Mouse (Mus musculus): ENCODE results near the gene Hibadh.
"Not testable (repeated sequence)": the region's sequence is repeated elsewhere in the genome, so short reads cannot be mapped to it uniquely, and the experiment has no call there.

Hibadh gene

GRCm38 (mm10) chr6:52640224-52640712 is at the start of gene Hibadh:
TSS of gene Hibadh (minus strand) at chr6:52640389.
- DNase-seq (ENCODE audit: extremely low read depth, low read depth), result peak; percentile 95

- no peak for DNase-seq (ENCODE audit: extremely low read depth, low read depth)
Measured at GRCm38 (mm10) chr6:52686901-52687500, 46.8 kb upstream of the Hibadh start.

GRCm38 (mm10) chr6:52682607-52683006 is 42.4 kb upstream of the Hibadh start:
- no peak for DNase-seq (ENCODE audit: extremely low read depth, low read depth)

DNA sequence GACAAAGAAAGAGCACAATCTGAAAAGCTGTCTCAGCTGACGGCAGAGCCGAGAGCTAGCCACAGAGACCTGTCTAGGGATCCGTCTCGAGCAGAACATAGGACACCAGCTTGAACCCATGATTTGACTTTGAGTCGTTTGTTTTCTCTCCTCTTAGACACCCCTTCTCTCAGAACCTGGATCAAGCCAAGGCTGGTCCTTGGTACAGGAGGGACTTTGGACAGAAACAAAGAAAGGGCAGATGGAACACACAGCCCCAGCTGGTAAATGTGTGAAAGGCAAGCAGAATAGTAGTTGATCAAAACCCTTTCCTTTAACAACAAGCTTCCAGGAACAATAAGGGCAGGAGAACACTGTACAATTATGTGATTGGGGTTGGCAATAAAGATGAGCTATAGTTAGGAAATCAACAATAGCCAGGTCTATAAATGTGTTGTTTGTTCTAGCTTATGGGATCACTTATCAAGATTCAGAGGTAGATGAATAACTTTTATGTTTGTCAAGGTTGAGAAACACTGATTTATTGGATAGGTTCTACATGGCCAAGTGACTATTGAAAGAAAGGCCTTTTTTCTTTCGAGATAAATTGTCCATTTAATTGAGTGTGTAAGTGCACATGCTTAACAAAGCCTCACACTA is 41.8 kb upstream of the Hibadh start:
- no peak for DNase-seq (ENCODE audit: extremely low read depth, low read depth)

DNA sequence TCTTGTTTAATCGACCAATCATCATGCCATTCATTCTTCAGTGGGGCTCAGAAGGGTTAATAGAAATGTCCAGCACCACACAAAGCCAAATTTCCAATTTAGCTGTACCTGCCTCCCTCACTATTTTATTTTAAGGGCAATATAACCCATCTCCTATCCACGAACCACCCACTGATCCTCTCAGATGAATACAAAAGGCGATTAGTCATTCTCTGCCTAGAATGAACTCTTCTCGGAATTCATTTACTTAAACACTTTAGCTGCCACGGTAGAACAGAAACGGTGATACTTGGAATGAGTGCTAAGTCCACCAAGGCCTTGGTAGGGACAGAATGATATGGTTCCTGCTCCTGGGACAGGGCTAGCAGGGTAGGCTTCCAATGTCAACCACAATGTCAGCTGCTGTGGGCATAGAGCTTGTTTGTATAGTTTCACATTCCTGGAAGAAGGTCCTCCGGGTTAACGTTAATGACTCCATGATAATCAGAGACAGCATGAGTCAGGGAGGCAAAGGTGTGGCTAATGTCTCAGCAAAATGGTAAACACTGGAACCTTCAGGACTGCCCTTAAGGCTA is 40.4 kb upstream of the Hibadh start:
- DNase-seq (ENCODE audit: extremely low read depth, low read depth), result no peak

DNA sequence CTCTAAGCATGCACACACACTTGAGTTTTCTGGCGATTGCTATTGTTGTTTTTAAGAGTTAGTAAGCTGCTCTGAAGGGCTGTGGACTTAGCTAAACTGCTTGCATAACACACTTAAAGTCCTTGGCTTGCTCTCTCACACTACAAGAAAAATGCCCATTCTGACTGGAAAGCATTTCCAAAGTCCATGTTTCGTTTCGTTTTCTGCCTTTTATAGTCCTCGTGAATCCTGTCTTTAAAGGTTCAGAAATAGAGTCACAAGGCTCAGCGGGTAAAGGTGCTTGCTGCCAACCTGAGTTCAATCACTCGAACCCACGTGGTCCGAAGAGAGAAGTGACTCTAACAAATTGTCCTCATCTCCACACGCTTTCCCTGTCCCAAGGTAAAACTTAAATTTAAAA is 39.4 kb upstream of the Hibadh start:
- no peak for DNase-seq (ENCODE audit: extremely low read depth, low read depth)

DNA sequence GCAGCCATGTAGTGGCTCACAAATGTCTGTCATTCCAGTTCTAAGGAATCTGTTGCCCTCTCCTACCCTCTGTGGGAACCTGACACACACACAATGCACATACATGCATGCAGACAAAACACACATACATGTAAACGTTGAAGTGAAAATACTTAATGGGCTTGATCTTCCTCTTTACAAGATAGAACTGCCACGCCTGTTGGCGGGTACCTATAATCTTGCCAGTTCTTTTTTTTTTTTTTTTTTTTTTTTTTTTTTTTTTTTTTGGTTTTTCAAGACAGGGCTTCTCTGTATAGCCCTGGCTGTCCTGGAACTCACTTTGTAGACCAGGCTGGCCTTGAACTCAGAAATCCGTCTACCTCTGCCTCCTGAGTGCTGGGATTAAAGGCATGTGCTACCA is 37.3 kb upstream of the Hibadh start:
- DNase-seq (ENCODE audit: extremely low read depth, low read depth), result not testable (repeated sequence)

DNA sequence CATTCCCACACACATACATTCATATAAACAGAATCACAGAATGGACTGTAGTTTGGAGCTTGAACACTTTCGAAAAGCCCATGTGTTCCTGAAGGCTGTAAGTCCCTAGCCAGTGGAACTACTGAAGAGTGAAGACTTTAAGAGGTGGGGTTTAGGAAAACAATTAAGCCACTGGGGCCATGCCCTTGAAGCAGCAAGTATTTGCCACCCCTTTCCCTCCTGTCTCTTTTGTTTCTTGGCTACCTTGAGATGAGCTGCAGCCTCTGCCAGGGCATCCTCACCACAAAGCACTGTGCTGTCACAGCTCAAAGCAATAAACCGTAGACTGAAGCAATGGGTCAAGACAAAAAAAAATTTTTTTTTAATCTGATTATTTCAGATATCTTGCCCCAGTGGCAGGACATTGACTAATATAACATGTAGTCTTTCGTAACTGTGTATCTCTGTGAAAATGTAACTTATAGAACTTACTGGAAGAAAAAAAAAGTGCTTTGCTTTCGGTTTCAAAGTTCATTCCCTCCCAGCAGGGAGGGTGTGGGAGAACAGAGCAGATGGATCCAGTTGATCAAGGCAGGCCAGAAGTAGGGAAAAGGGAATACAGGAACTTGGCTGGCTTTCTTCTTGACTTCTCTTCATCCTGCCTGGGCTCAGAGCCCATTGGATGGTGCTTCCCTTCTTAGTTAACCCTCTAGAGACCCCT is 35.2 kb upstream of the Hibadh start:
- no peak for DNase-seq (ENCODE audit: extremely low read depth, low read depth)

GRCm38 (mm10) chr6:52674541-52674940 is 34.4 kb upstream of the Hibadh start:
- no peak for DNase-seq (ENCODE audit: extremely low read depth, low read depth)

- DNase-seq (ENCODE audit: extremely low read depth, low read depth), result no peak
Measured at GRCm38 (mm10) chr6:52673706-52674105, 33.5 kb upstream of the Hibadh start.

- no peak for DNase-seq (ENCODE audit: extremely low read depth, low read depth)
Measured at GRCm38 (mm10) chr6:52672539-52672938, 32.4 kb upstream of the Hibadh start.

DNA sequence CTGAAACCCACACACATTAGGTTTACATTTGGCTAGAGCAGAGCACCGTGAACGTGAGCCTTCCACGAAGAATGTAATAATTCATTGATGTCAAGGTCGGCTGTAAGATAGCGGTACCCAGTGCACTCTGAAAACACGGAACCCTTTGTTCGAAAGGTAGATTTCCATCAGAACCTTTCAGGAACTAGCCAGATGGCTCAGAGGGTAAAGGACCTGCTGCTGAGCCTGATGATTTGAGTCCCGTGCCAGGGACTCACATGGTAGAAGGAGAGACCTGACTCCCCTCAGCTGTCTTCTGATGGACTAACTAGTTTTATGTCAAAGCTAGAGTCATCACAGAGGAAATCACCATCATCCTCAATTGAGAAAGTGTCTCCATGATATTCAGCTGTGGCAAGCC is 31.6 kb upstream of the Hibadh start:
- DNase-seq (ENCODE audit: extremely low read depth, low read depth), result no peak

GRCm38 (mm10) chr6:52669878-52670277 is 29.7 kb upstream of the Hibadh start:
- DNase-seq (ENCODE audit: extremely low read depth, low read depth), result not testable (repeated sequence)

GRCm38 (mm10) chr6:52667641-52668040 is 27.5 kb upstream of the Hibadh start:
- DNase-seq (ENCODE audit: extremely low read depth, low read depth), result no peak

- DNase-seq (ENCODE audit: extremely low read depth, low read depth), result no peak
Measured at GRCm38 (mm10) chr6:52663021-52663420, 22.8 kb upstream of the Hibadh start.

- DNase-seq (ENCODE audit: extremely low read depth, low read depth), result no peak
Measured at GRCm38 (mm10) chr6:52655266-52655665, 15.1 kb upstream of the Hibadh start.

- no peak for DNase-seq (ENCODE audit: extremely low read depth, low read depth)
Measured at GRCm38 (mm10) chr6:52648806-52649205, 8.6 kb upstream of the Hibadh start.

DNA sequence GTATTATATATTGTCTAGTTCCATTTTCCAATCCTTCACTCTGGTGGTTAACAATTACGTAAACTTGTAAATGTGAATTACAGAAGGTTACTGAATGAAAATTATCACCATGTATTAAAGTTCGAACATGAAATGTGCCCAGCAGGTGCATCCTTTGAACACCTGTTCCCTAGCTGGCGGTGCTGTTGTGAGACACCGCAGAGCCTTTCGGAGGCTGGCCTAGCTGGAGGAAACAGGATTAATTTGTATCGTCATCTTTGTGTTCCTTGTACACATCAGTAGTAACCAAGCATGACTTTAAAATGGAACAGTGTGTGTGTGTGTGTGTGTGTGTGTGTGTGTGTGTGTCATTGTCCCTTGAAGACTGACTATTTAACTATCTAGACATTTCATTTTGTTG is 7.8 kb upstream of the Hibadh start:
- DNase-seq (ENCODE audit: extremely low read depth, low read depth), result no peak

DNA sequence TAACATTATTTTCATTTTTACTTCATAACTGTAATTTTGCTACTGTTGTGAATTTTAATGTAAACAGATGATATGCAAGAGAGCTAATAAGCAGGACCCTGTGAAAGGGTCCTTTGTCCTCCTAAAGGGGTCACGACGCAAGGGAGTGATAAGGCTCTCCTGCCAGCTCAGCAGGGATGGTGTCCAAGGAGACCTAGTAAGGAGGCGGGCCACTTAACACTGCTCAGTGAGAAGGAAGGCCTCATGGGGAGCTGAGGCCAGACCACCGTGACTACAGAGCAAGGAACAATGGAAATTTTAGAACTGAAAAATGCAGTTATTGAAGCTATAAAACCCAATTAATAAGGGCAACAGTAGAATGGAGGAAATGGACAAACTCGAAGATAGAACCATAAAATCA is 5.7 kb upstream of the Hibadh start:
- DNase-seq (ENCODE audit: extremely low read depth, low read depth), result no peak

GRCm38 (mm10) chr6:52642152-52642551 is 2.0 kb upstream of the Hibadh start:
- no peak for DNase-seq (ENCODE audit: extremely low read depth, low read depth)

- no peak for DNase-seq (ENCODE audit: extremely low read depth, low read depth)
Measured at GRCm38 (mm10) chr6:52641076-52641475, 887 bp upstream of the Hibadh start.

DNA sequence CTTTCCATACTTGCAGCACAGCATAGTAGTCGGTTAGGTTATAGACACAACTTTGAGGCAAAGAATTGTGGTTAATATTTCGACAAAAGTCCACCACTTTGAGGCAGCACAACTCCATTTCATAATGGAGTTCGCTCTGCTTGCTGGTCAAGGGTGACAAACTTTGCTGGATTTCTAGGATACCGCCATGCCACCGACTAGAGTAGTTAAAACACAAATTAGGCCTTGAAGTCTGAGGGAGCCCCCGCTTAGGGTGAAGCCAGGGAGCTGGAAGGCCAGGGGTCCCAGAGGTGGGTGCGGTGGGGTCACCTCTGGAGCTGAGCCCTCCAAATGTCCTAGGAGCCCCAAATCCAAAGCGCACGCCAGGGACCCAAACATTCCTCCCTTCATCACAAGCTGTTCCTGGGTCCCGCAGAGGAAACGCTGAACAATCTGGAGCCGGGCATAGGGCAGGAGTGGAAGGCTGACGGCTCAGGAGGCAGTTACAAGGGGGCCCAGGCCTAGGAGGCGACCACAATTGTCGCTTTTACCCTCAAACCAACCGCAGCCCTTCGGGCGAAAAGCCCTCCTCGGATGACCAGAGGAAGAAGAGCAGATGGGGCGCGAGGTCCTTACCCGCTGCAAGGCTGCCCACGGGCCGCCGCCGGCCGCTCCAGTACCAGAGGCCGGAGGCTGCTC is 504 bp downstream of the Hibadh start:
- peak; percentile 24 for DNase-seq (ENCODE audit: extremely low read depth, low read depth)
